Mouse (Mus musculus): Measurements from ENCODE around the gene Edn1. TPM values are rescaled to one million over a fixed set of nuclear protein-coding genes. Genes with fewer than 3 reads are reported as not detected.

The Edn1 gene
- polyA plus RNA-seq, 1 experiment from 2014 or later: 7.6 TPM

GRCm38 (mm10) chr13:42300567-42300966 lies 709 bp upstream of the Edn1 start:
- Histone ChIP-seq H3K4me1 (peaks cover 38% of the 10 kb centered on the region), H3K27me3 (ENCODE audit: insufficient read depth, poor library complexity, severe bottlenecking) (peaks cover 27% of the 10 kb centered on the region)

DNA sequence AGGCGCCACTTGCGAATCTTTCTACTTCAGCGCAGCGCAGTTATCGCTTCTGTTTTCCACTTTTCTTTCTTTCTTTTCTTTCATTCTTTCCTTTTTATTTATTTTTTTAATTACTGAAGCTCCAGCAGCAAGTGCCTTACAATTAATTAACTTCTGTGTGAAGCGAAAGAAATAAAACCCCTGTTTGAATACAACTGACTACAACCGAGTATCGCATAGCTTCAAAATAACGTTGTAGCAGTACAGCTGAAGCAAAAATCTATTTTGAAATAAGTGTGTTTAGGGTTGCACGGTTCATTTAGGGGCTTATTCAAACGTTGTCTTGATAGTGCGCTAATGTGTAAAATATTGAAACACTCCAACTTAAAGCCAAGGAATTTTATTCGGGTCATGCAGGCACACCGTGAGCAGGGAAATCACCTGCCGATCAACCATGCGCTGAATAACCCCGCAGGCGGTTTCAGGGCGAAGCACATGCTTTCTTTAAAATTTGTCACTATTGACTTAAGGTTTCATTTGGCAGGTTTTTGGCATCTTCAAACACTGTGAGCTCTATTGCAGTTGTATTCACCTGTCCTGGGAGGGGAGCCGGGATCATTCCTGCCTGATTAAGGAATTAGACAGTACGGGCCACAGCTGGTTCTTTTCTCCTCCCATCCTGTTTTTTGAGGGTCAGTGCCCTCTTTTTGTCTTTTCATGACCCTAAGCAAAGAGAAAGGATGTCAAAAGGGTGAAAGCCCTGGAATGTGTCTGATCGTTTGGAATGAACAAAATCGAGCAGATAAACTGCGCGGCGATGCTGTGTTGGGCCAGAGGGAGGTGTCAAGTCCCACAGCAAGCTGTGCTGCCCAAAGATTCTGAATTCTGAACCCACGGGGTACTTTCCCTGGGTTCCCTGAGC lies 935 bp downstream of the Edn1 start:
- no peak for DNase-seq (ENCODE audit: low spot score)
- Histone ChIP-seq H3K36me3 (peaks cover 22% of the 10 kb centered on the region; the same call in 1 of the 2 replicates), H3K27ac (peak overlapping the region; percentile 84), H3K4me1 (peaks cover 42% of the 10 kb centered on the region), H3K4me3 (peak overlapping the region; percentile 59), H3K27me3 (ENCODE audit: insufficient read depth, poor library complexity, severe bottlenecking) (peaks cover 27% of the 10 kb centered on the region), H3K9me3 (no peaks in the 10 kb centered on the region)
- 24% methylated on average over 27 of the region's 27 CpGs for WGBS

More at GRCm38 (mm10) chr13:42300567-42300966, 709 bp upstream of the Edn1 start:
- Histone ChIP-seq H3K4me3 (peak overlapping the region; percentile 59), H3K36me3 (peaks cover 11% of the 10 kb centered on the region; the same call in 1 of the 2 replicates), H3K27ac (peak overlapping the region; percentile 84), H3K9me3 (no peaks in the 10 kb centered on the region)
- DNase-seq (ENCODE audit: low spot score): peak; percentile 82
- 2% methylated on average over 11 of the region's 11 CpGs for WGBS

GRCm38 (mm10) chr13:42303180-42303929 lies 2.1 kb downstream of the Edn1 start:
- DNase-seq (ENCODE audit: low spot score): no peak
- H3K9me3 ChIP-seq: no peaks in the 10 kb centered on the region
- H3K27ac ChIP-seq: peak overlapping the region; percentile 18
- H3K27me3 ChIP-seq (ENCODE audit: insufficient read depth, poor library complexity, severe bottlenecking): peaks cover 27% of the 10 kb centered on the region
- H3K36me3 ChIP-seq: peaks cover 22% of the 10 kb centered on the region; the same call in 1 of the 2 replicates
- H3K4me1 ChIP-seq: peaks cover 39% of the 10 kb centered on the region
- H3K4me3 ChIP-seq: peak overlapping the region; percentile 59
- 41% methylated on average over 11 of the region's 11 CpGs for WGBS

DNA sequence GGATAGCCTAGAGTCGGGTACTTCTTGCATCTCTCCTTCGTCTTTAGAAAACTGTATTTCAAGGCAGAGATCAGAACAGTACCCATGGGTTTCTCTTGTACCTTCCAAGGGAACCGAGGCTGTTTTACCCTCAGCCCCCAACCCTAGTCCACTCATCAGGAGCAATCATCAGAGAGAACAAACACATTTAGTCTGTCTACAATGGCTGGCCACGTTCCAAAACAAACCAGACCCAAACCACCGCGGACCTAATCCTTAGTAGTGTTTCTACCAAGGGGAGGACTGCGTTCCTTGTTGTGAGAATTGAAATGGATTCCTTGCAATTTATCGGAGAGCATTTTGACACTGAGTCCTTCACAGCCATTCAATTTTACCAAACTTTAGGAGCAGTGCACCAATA lies 2.9 kb downstream of the Edn1 start:
- H3K27ac ChIP-seq: no peak overlapping the region
- H3K36me3 ChIP-seq: peaks cover 22% of the 10 kb centered on the region; the same call in 1 of the 2 replicates
- peak overlapping the region; percentile 59 for H3K4me3 ChIP-seq
- H3K27me3 ChIP-seq (ENCODE audit: insufficient read depth, poor library complexity, severe bottlenecking): peaks cover 27% of the 10 kb centered on the region
- peaks cover 31% of the 10 kb centered on the region for H3K4me1 ChIP-seq
- no peak for DNase-seq (ENCODE audit: low spot score)
- WGBS: 63% methylated on average over 8 of the region's 8 CpGs
- H3K9me3 ChIP-seq: no peaks in the 10 kb centered on the region

GRCm38 (mm10) chr13:42306870-42307800 lies 5.9 kb downstream of the Edn1 start:
- H3K4me1 ChIP-seq: peaks cover 26% of the 10 kb centered on the region
- H3K36me3 ChIP-seq: peaks cover 22% of the 10 kb centered on the region; the same call in 1 of the 2 replicates
- H3K27ac ChIP-seq: no peak overlapping the region
- H3K9me3 ChIP-seq: no peaks in the 10 kb centered on the region
- no peak overlapping the region for H3K4me3 ChIP-seq
- DNase-seq (ENCODE audit: low spot score): no peak
- WGBS: 69% methylated on average over 14 of the region's 14 CpGs
- peaks cover 25% of the 10 kb centered on the region for H3K27me3 ChIP-seq (ENCODE audit: insufficient read depth, poor library complexity, severe bottlenecking)

GRCm38 (mm10) chr13:42308368-42309103 lies 7.3 kb downstream of the Edn1 start:
- Histone ChIP-seq H3K9me3 (no peaks in the 10 kb centered on the region), H3K4me1 (peaks cover 16% of the 10 kb centered on the region), H3K36me3 (peaks cover 22% of the 10 kb centered on the region; the same call in 1 of the 2 replicates), H3K4me3 (no peak overlapping the region), H3K27me3 (ENCODE audit: insufficient read depth, poor library complexity, severe bottlenecking) (0 out of 2 replicates have a peak, but pooled peaks cover 11% of the 10 kb centered on the region), H3K27ac (no peak overlapping the region)
- WGBS: 76% methylated on average over 16 of the region's 16 CpGs
- DNase-seq (ENCODE audit: low spot score): no peak

- 33% methylated on average over 11 of the region's 11 CpGs for WGBS
Observed at GRCm38 (mm10) chr13:42309804-42310203, 8.5 kb downstream of the Edn1 start.

DNA sequence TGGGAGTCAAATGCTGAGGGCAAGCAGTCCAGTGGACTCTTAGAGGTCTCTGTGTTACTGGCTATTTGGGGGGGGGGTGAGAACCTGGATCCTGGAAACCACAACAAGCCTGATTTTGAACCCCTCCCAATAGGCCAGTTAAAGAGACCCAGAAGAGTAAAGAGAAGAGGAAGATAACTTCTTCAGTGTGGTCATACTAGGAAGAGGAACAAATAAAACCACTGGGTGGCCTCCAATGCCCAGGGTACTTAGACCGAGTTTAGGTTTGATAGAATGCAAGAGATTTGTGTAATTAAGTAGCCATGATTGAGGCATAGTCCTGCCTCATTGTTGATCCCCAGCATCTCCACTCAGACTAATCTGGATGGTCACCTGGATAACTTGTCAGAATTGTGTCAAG lies 14.4 kb downstream of the Edn1 start:
- Histone ChIP-seq H3K9me3 (no peaks in the 10 kb centered on the region), H3K27me3 (ENCODE audit: insufficient read depth, poor library complexity, severe bottlenecking) (no peaks in the 10 kb centered on the region), H3K27ac (no peak overlapping the region), H3K36me3 (no peaks in the 10 kb centered on the region), H3K4me3 (no peak overlapping the region), H3K4me1 (no peaks in the 10 kb centered on the region)
- no peak for DNase-seq (ENCODE audit: low spot score)
- WGBS: 50% methylated on average over 1 of the region's 1 CpGs

More at GRCm38 (mm10) chr13:42309804-42310203, 8.5 kb downstream of the Edn1 start:
- Histone ChIP-seq H3K4me3 (no peak overlapping the region), H3K36me3 (peaks cover 17% of the 10 kb centered on the region; the same call in 1 of the 2 replicates), H3K4me1 (peaks cover 11% of the 10 kb centered on the region; the same call in 1 of the 2 replicates), H3K27me3 (ENCODE audit: insufficient read depth, poor library complexity, severe bottlenecking) (0 out of 2 replicates have a peak, but pooled peaks cover 6% of the 10 kb centered on the region), H3K9me3 (no peaks in the 10 kb centered on the region), H3K27ac (no peak overlapping the region)
- DNase-seq (ENCODE audit: low spot score): no peak

- Histone ChIP-seq H3K9me3 (no peaks in the 10 kb centered on the region), H3K27me3 (ENCODE audit: insufficient read depth, poor library complexity, severe bottlenecking) (no peaks in the 10 kb centered on the region), H3K4me3 (no peak overlapping the region), H3K36me3 (no peaks in the 10 kb centered on the region), H3K27ac (no peak overlapping the region), H3K4me1 (no peaks in the 10 kb centered on the region)
- 95% methylated on average over 4 of the region's 4 CpGs for WGBS
- DNase-seq (ENCODE audit: low spot score): no peak
Observed at GRCm38 (mm10) chr13:42317808-42318207, 16.5 kb downstream of the Edn1 start.

DNA sequence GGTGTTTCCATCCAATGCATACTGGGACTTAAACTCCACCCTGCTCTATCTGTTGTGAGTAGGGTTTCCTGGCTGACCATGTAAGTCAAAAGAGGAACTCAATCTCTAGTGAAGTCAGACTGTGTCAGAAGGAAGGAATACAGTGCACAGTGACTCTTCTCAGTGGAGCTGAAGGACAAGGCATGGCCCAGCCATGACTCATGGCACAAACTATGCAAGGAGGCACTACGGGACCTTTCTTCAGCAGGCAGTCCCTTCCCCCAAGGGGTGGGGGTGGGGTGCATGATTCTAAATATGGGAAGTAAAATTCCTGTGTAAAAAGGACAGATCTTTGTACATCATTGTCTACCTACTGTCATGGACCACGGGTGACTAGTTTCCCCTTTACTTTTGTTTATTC lies 27.3 kb downstream of the Edn1 start:
- Histone ChIP-seq H3K9me3 (no peaks in the 10 kb centered on the region), H3K27ac (no peak overlapping the region), H3K4me1 (peaks cover 3% of the 10 kb centered on the region; the same call in 1 of the 2 replicates), H3K4me3 (no peak overlapping the region), H3K27me3 (ENCODE audit: insufficient read depth, poor library complexity, severe bottlenecking) (no peaks in the 10 kb centered on the region), H3K36me3 (no peaks in the 10 kb centered on the region)
- DNase-seq (ENCODE audit: low spot score): no peak
- WGBS: 61% methylated on average over 2 of the region's 2 CpGs

DNA sequence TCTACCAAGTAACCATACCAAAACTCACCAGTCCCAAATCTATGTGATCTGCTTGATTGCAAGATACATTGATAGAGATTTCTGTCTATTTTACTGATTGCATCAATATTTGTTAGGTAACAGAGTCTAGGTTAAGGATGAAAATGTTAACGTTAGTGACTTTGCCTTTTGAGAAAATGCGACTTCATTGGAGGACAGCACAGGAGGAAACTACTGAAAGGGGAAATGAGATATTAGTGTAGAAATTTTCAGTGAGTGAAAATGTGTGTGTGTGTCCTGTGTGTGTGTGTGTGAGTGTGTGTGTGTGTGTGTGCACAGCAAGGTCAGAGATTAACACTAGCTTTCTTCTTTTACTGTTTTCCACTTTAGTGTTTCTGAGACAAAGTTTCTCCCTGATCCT lies 29.8 kb downstream of the Edn1 start:
- Histone ChIP-seq H3K9me3 (no peaks in the 10 kb centered on the region), H3K4me3 (no peak overlapping the region), H3K27me3 (ENCODE audit: insufficient read depth, poor library complexity, severe bottlenecking) (no peaks in the 10 kb centered on the region), H3K4me1 (peaks cover 6% of the 10 kb centered on the region; the same call in 1 of the 2 replicates), H3K27ac (no peak overlapping the region), H3K36me3 (no peaks in the 10 kb centered on the region)
- DNase-seq (ENCODE audit: low spot score): no peak
- WGBS: 88% methylated on average over 2 of the region's 2 CpGs
